Mouse (Mus musculus) cerebellum, postnatal 10 days (tissue): ENCODE data around the gene Stard7.
A peak's percentile ranks its signal among the peaks of the same experiment; 100 is the strongest.

Experiments
- DNase-seq, 2 experiments: peaks; one replicate each; pipeline ENCODE4 v3.0.0; 2021; ENCODE audit warnings: mixed read lengths in 2 of 2

Stard7 gene

GRCm38 (mm10) chr2:127323667-127324066, 53.6 kb downstream of the Stard7 start:
- DNase-seq: no peak

- DNase-seq: no peak
Measured at GRCm38 (mm10) chr2:127324456-127324855, 54.4 kb downstream of the Stard7 start.

GRCm38 (mm10) chr2:127328090-127328851, 58.3 kb downstream of the Stard7 start:
- no peak for DNase-seq

- no peak for DNase-seq
Measured at GRCm38 (mm10) chr2:127332807-127333570, 63.0 kb downstream of the Stard7 start.

GRCm38 (mm10) chr2:127333945-127334603, 64.1 kb downstream of the Stard7 start:
- DNase-seq: peak; percentile 25 to 34

- no peak for DNase-seq
Measured at GRCm38 (mm10) chr2:127335078-127335541, 65.1 kb downstream of the Stard7 start.

GRCm38 (mm10) chr2:127335767-127336496, 65.9 kb downstream of the Stard7 start, which contains the start of gene Dusp2:
Gene Dusp2 (plus strand): TSS chr2:127336159.
- peak; percentile 74 for DNase-seq

- peak in 1 of 2 experiments; percentile 36 for DNase-seq
Measured at GRCm38 (mm10) chr2:127336497-127336832, 66.4 kb downstream of the Stard7 start.

- no peak for DNase-seq
Measured at GRCm38 (mm10) chr2:127336885-127337284, 66.9 kb downstream of the Stard7 start.

GRCm38 (mm10) chr2:127337531-127337930, 67.5 kb downstream of the Stard7 start:
- DNase-seq: peak; percentile 83

GRCm38 (mm10) chr2:127338012-127338411, 68.0 kb downstream of the Stard7 start:
- no peak for DNase-seq

- no peak for DNase-seq
Measured at GRCm38 (mm10) chr2:127338416-127338815, 68.4 kb downstream of the Stard7 start, which contains the start of gene Astl. Gene Astl (plus strand): TSS chr2:127338639.

- no peak for DNase-seq
Measured at GRCm38 (mm10) chr2:127338833-127339232, 68.8 kb downstream of the Stard7 start.

GRCm38 (mm10) chr2:127339262-127339661, 69.2 kb downstream of the Stard7 start:
- DNase-seq: no peak

GRCm38 (mm10) chr2:127341159-127341558, 71.1 kb downstream of the Stard7 start:
- DNase-seq: peak; percentile 84 to 88

GRCm38 (mm10) chr2:127346334-127346733, 76.3 kb downstream of the Stard7 start:
- DNase-seq: peak in 1 of 2 experiments; percentile 43

GRCm38 (mm10) chr2:127347147-127347985, 77.3 kb downstream of the Stard7 start:
- DNase-seq: peak; percentile 57 to 68
